Mouse (Mus musculus) megakaryocyte, embryonic 14.5 days (primary cell): ENCODE results near the gene Tns3.

Experiments
- FLI1 ChIP-seq: IDR thresholded peaks from 2 replicates; pipeline ENCODE4 v1.6.1; 2012; ENCODE audit warnings: low read length, inconsistent platforms, mixed read lengths
- GATA1 ChIP-seq: IDR thresholded peaks from 3 replicates; pipeline ENCODE4 v1.6.1; 2012; ENCODE audit warnings: mixed read lengths, low read length, inconsistent platforms, borderline replicate concordance

- TF ChIP-seq GATA1 (no peak), FLI1 (no peak)
These were observed 98.0 kb downstream of the Tns3 start for GRCm38 (mm10) chr11:8566250-8566853.
